Mouse (Mus musculus): ENCODE measurements at regions not wholly inside any gene's neighbourhood (a gene's known extent, or its start where the extent isn't known, plus 50 kb on each side); places are given as distances from the start of the nearest gene placed in this dataset.
A peak's percentile ranks its signal among the peaks of the same experiment; 100 is the strongest.

- peak; percentile 2 for DNase-seq (ENCODE audit: low read depth)
Observed at GRCm38 (mm10) chr11:82668026-82668425, 96.1 kb downstream of the Cct6b start.

- no peak for DNase-seq (ENCODE audit: low read depth)
Observed at GRCm38 (mm10) chr11:82664076-82664475, 100.0 kb downstream of the Cct6b start.

- DNase-seq (ENCODE audit: low read depth), result no peak
Observed at GRCm38 (mm10) chr11:82662086-82662485, 102.0 kb downstream of the Cct6b start.

- DNase-seq (ENCODE audit: low read depth), result no peak
Observed at GRCm38 (mm10) chr11:82651751-82652150, 112.4 kb downstream of the Cct6b start.

GRCm38 (mm10) chr11:82638513-82638912 is 125.6 kb downstream of the Cct6b start:
- no peak for DNase-seq (ENCODE audit: low read depth)

GRCm38 (mm10) chr11:82632191-82632590 is 131.9 kb downstream of the Cct6b start:
- no peak for DNase-seq (ENCODE audit: low read depth)

GRCm38 (mm10) chr11:82631387-82631786 is 132.7 kb downstream of the Cct6b start:
- DNase-seq (ENCODE audit: low read depth), result no peak

GRCm38 (mm10) chr11:82626501-82627111 is 137.5 kb downstream of the Cct6b start:
- no peak for DNase-seq (ENCODE audit: low read depth)

GRCm38 (mm10) chr11:82621061-82621460 is 143.1 kb downstream of the Cct6b start:
- DNase-seq (ENCODE audit: low read depth), result no peak

- DNase-seq (ENCODE audit: low read depth), result peak; percentile 16
Observed at GRCm38 (mm10) chr11:82619418-82619817, 144.7 kb downstream of the Cct6b start.

GRCm38 (mm10) chr11:82618457-82618856 is 145.7 kb downstream of the Cct6b start:
- DNase-seq (ENCODE audit: low read depth), result peak; percentile 8

GRCm38 (mm10) chr11:82616856-82617255 is 147.3 kb downstream of the Cct6b start:
- no peak for DNase-seq (ENCODE audit: low read depth)

GRCm38 (mm10) chr11:82614356-82614755 is 149.8 kb downstream of the Cct6b start:
- no peak for DNase-seq (ENCODE audit: low read depth)

GRCm38 (mm10) chr11:82613503-82613902 is 150.6 kb downstream of the Cct6b start:
- DNase-seq (ENCODE audit: low read depth), result peak; percentile 79

- peak; percentile 14 for DNase-seq (ENCODE audit: low read depth)
Observed at GRCm38 (mm10) chr11:82612026-82612425, 152.1 kb downstream of the Cct6b start.

- no peak for DNase-seq (ENCODE audit: low read depth)
Observed at GRCm38 (mm10) chr11:82608963-82609362, 155.2 kb downstream of the Cct6b start.

- DNase-seq (ENCODE audit: low read depth), result no peak
Observed at GRCm38 (mm10) chr11:82607661-82608060, 156.5 kb downstream of the Cct6b start.

- no peak for DNase-seq (ENCODE audit: low read depth)
Observed at GRCm38 (mm10) chr11:82604251-82604835, 159.8 kb downstream of the Cct6b start.

GRCm38 (mm10) chr11:82602818-82603217 is 161.3 kb downstream of the Cct6b start:
- no peak for DNase-seq (ENCODE audit: low read depth)

GRCm38 (mm10) chr11:82602250-82602649 is 161.9 kb downstream of the Cct6b start:
- DNase-seq (ENCODE audit: low read depth), result no peak

GRCm38 (mm10) chr11:82600151-82600550 is 164.0 kb downstream of the Cct6b start:
- no peak for DNase-seq (ENCODE audit: low read depth)

- DNase-seq (ENCODE audit: low read depth), result no peak
Observed at GRCm38 (mm10) chr11:82597757-82598156, 166.4 kb downstream of the Cct6b start.

- DNase-seq (ENCODE audit: low read depth), result no peak
Observed at GRCm38 (mm10) chr11:82596801-82597200, 167.3 kb downstream of the Cct6b start.

- DNase-seq (ENCODE audit: low read depth), result no peak
Observed at GRCm38 (mm10) chr11:82589761-82590160, 174.4 kb downstream of the Cct6b start.

Measured in naive thymus-derived CD4-positive, alpha-beta T cell, adult 2 months (primary cell).